Mouse (Mus musculus) heart, adult 2 months (tissue): Measurements from ENCODE around the gene Ano9.

Experiments used
- CTCF ChIP-seq: fragments of 200-600 bp; IDR thresholded peaks from 2 replicates; pipeline ENCODE4 v1.8.1; 2022; ENCODE audit warnings: antibody characterized with exemption, mild to moderate bottlenecking, moderate library complexity
- EP300 ChIP-seq: fragments of 200-500 bp; IDR thresholded peaks from 2 replicates; pipeline ENCODE4 v1.6.1; 2011; ENCODE audit warnings: low read depth, low read length, control low read depth; ENCODE audit not compliant: insufficient read depth
- POLR2A ChIP-seq: fragments of 200-500 bp; IDR thresholded peaks from 2 replicates; pipeline ENCODE4 v1.6.1; 2011; ENCODE audit warnings: mild to moderate bottlenecking, low read depth, low read length, control low read depth; ENCODE audit not compliant: insufficient read depth

- no peak for TF ChIP-seq POLR2A
- TF ChIP-seq CTCF, result no peak
- TF ChIP-seq EP300, result no peak
Measured at GRCm38 (mm10) chr7:141147044-141147443, 29.4 kb upstream of the Ano9 start.
